Mouse (Mus musculus) CH12.LX (cell line): ENCODE data around the gene Triobp. TPM values are rescaled to one million over a fixed set of nuclear protein-coding genes. Genes with fewer than 3 reads are reported as not detected.

Source experiments
- DNase-seq: peaks from one replicate; pipeline ENCODE4 v3.0.0-alpha.2; 2013; ENCODE audit errors: extremely low read depth
- H3K27ac ChIP-seq: 2 replicates; pipeline ENCODE4 v1.5.1; 2012; ENCODE audit warnings: low read depth, mild to moderate bottlenecking, control low read depth, moderate library complexity; ENCODE audit not compliant: insufficient read depth
- H3K27me3 ChIP-seq: replicated peaks from 2 replicates; pipeline ENCODE3; 2012; ENCODE audit warnings: inconsistent platforms
- H3K36me3 ChIP-seq, 2 experiments: replicated peaks in 1 of 2; 2 replicates each; pipeline versions ENCODE3 to v1.6.1; 2012; ENCODE audit warnings: inconsistent platforms in 1 of 2, low read length in 1 of 2, mild to moderate bottlenecking in 1 of 2, mixed read lengths in 1 of 2, moderate library complexity in 1 of 2; ENCODE audit not compliant: control insufficient read depth in 1 of 2, insufficient read depth in 1 of 2
- H3K4me1 ChIP-seq, 2 experiments: 2 replicates each; pipeline ENCODE4 v1.6.1; 2012; ENCODE audit warnings: inconsistent platforms in 1 of 2, moderate library complexity in 1 of 2; ENCODE audit not compliant: insufficient read depth in 2 of 2, control insufficient read depth in 1 of 2
- H3K4me2 ChIP-seq: 2 replicates; pipeline ENCODE4 v1.6.1; 2012; ENCODE audit warnings: low read depth, mild to moderate bottlenecking, control low read depth; ENCODE audit not compliant: poor library complexity, insufficient read depth, severe bottlenecking
- H3K4me3 ChIP-seq, 3 experiments: fragments of 150-350 bp in 1 of 3; sonication (generic) in 1 of 3; replicated peaks in 1 of 3; 2 replicates each; pipeline versions ENCODE3 to v1.5.1; 2011 to 2012; ENCODE audit warnings: low read depth in 2 of 3, low read length in 2 of 3, mild to moderate bottlenecking in 2 of 3, moderate library complexity in 2 of 3, control low read depth in 1 of 3, improper control_type of control experiment in 1 of 3, inconsistent platforms in 1 of 3, mixed read lengths in 1 of 3; ENCODE audit not compliant: poor library complexity in 1 of 3
- H3K79me2 ChIP-seq: replicated peaks from 2 replicates; pipeline ENCODE4 v1.6.1; 2012; ENCODE audit warnings: mild to moderate bottlenecking, moderate library complexity; ENCODE audit not compliant: control insufficient read depth, poor library complexity, insufficient read depth, severe bottlenecking; ENCODE audit errors: extremely low read depth
- H3K9ac ChIP-seq: 2 replicates; pipeline ENCODE4 v1.6.1; 2012; ENCODE audit warnings: low read depth, mild to moderate bottlenecking, control low read depth, moderate library complexity; ENCODE audit not compliant: insufficient read depth
- H3K9me3 ChIP-seq: replicated peaks from 2 replicates; pipeline ENCODE3; 2012; ENCODE audit warnings: low read length, inconsistent platforms, mixed read lengths
- E2F4 ChIP-seq: IDR thresholded peaks from 2 replicates; pipeline ENCODE4 v1.6.1; 2011; ENCODE audit warnings: low read depth, low read length, improper control_type of control experiment; ENCODE audit not compliant: insufficient replicate concordance
- EP300 ChIP-seq: IDR thresholded peaks from 2 replicates; pipeline ENCODE4 v1.6.1; 2011; ENCODE audit warnings: low read length, improper control_type of control experiment
- GABPA ChIP-seq: IDR thresholded peaks from 2 replicates; pipeline ENCODE4 v1.6.1; 2012; ENCODE audit warnings: low read depth, low read length, improper control_type of control experiment, inconsistent platforms; ENCODE audit not compliant: insufficient replicate concordance
- IRF4 ChIP-seq: IDR thresholded peaks from 2 replicates; pipeline ENCODE4 v1.6.1; 2014; ENCODE audit warnings: low read depth, mild to moderate bottlenecking, inconsistent platforms, low read length, improper control_type of control experiment
- JUND ChIP-seq: conservative IDR thresholded peaks from 2 replicates; pipeline ENCODE4 v1.6.1; 2011; ENCODE audit warnings: low read depth, low read length, improper control_type of control experiment
- MAFK ChIP-seq: IDR thresholded peaks from 2 replicates; pipeline ENCODE4 v1.6.1; 2011; ENCODE audit warnings: low read length, improper control_type of control experiment; ENCODE audit not compliant: insufficient replicate concordance
- MEF2A ChIP-seq: IDR thresholded peaks from 2 replicates; pipeline ENCODE4 v1.6.1; 2014; ENCODE audit warnings: low read depth, mild to moderate bottlenecking, inconsistent platforms, low read length, improper control_type of control experiment, borderline replicate concordance
- MYC ChIP-seq: IDR thresholded peaks from 2 replicates; pipeline ENCODE4 v1.6.1; 2011; ENCODE audit warnings: low read depth, mild to moderate bottlenecking, improper control_type of control experiment, low read length
- PAX5 ChIP-seq: IDR thresholded peaks from 2 replicates; pipeline ENCODE4 v1.6.1; 2012; ENCODE audit warnings: low read length, inconsistent platforms, mixed read lengths
- POLR2A ChIP-seq: IDR thresholded peaks from 2 replicates; pipeline ENCODE4 v1.6.1; 2011; ENCODE audit warnings: low read depth, mild to moderate bottlenecking, improper control_type of control experiment, low read length
- RAD21 ChIP-seq: IDR thresholded peaks from 2 replicates; pipeline ENCODE4 v1.6.1; 2011; ENCODE audit warnings: low read depth, mild to moderate bottlenecking, low read length, improper control_type of control experiment, moderate library complexity
- SIN3A ChIP-seq: IDR thresholded peaks from 2 replicates; pipeline ENCODE4 v1.6.1; 2012; ENCODE audit warnings: low read length, improper control_type of control experiment, inconsistent platforms
- SMC3 ChIP-seq: IDR thresholded peaks from 2 replicates; pipeline ENCODE4 v1.6.1; 2011; ENCODE audit warnings: low read depth, low read length, improper control_type of control experiment
- TBP ChIP-seq: conservative IDR thresholded peaks from 2 replicates; pipeline ENCODE4 v1.6.1; 2011; ENCODE audit warnings: low read depth, low read length, improper control_type of control experiment
- TCF12 ChIP-seq: IDR thresholded peaks from 2 replicates; pipeline ENCODE4 v1.6.1; 2014; ENCODE audit warnings: low read depth, mild to moderate bottlenecking, inconsistent platforms, low read length, improper control_type of control experiment
- USF2 ChIP-seq: conservative IDR thresholded peaks from 2 replicates; pipeline ENCODE4 v1.6.1; 2011; ENCODE audit warnings: low read depth, low read length, improper control_type of control experiment
- ZC3H11A ChIP-seq: IDR thresholded peaks from 2 replicates; pipeline ENCODE4 v1.6.1; 2012; ENCODE audit warnings: low read depth, mild to moderate bottlenecking, inconsistent platforms, low read length, improper control_type of control experiment
- ZKSCAN1 ChIP-seq: IDR thresholded peaks from 2 replicates; pipeline ENCODE4 v1.6.1; 2012; ENCODE audit warnings: low read depth, inconsistent platforms, low read length, improper control_type of control experiment, borderline replicate concordance
- ZNF384 ChIP-seq: IDR thresholded peaks from 2 replicates; pipeline ENCODE4 v1.6.1; 2012; ENCODE audit warnings: low read depth, low read length, improper control_type of control experiment, inconsistent platforms
- dilution Hi-C: fragments of 300-500 bp; cut with MboI; formaldehyde crosslinking; loops from 2 replicates; pipeline ENCODE4 v1.14.3; 2020; ENCODE audit warnings: low sequenced_read_pairs; ENCODE audit not compliant: extremely low pct_unique_long_range_greater_than_20kb, extremely low pct_ligation_motif_present
- in situ Hi-C: fragments of 300-500 bp; cut with MboI; formaldehyde crosslinking; loops from 3 replicates; pipeline ENCODE4 v1.14.3; 2019; ENCODE audit warnings: low sequenced_read_pairs, low pct_ligation_motif_present, low pct_unique_long_range_greater_than_20kb, mixed read lengths
- polyA plus RNA-seq: library from polyadenylated mRNA; unstranded; fragments of >175 nt; gene quantifications from 2 replicates; pipeline ENCODE4 v1.2.1, GENCODE M21; 2012; ENCODE audit warnings: low read depth; ENCODE audit not compliant: insufficient read length
- total RNA-seq, 2 experiments: library from RNA; depleted of rRNA; stranded (reverse); fragments of 300-350 nt in 1 of 2; fragments of >200 nt in 1 of 2; gene quantifications; 2 replicates each; pipeline ENCODE4 v1.2.3; 2012 to 2014

The Triobp gene
- total and polyA plus RNA-seq, 3 experiments: 11.5 to 31.0 (median 25.5) TPM

- Histone ChIP-seq H3K36me3 (peaks cover 44 to 60% of the 10 kb centered on the region in 2 experiments), H3K79me2 (no peaks in the 10 kb centered on the region), H3K9me3 (no peaks in the 10 kb centered on the region), H3K4me1 (peaks cover 0 to 6% of the 10 kb centered on the region in 2 experiments; a peak in 1 of 4 replicates)
- no peak for TF ChIP-seq SMC3
- TF ChIP-seq MEF2A: no peak
- no peak for TF ChIP-seq TBP
- no peak for TF ChIP-seq JUND
- no peak for TF ChIP-seq GABPA
- TF ChIP-seq MAFK: no peak
- no peak for TF ChIP-seq ZKSCAN1
- TF ChIP-seq, all 38 proteins: peak for 0
- no peak for DNase-seq
- no peak overlapping the region for H3K9ac ChIP-seq
- H3K4me2 ChIP-seq: no peak overlapping the region
- H3K27ac ChIP-seq: no peak overlapping the region
- in situ Hi-C loops (loop anchor here (5.0 kb wide), 1 partner anchor 54 kb away; no protein-coding TSS in a partner anchor), dilution Hi-C loops (no loop called here)
- no peaks in the 10 kb centered on the region for H3K27me3 ChIP-seq
- no peak overlapping the region for H3K4me3 ChIP-seq
Observed at GRCm38 (mm10) chr15:79006638-79007037, 59.1 kb downstream of the Triobp start.

GRCm38 (mm10) chr15:79007059-79007458 is 59.5 kb downstream of the Triobp start:
- no peak for TF ChIP-seq MAFK
- TF ChIP-seq IRF4: no peak
- TF ChIP-seq JUND: no peak
- TF ChIP-seq PAX5: no peak
- TF ChIP-seq POLR2A: no peak
- TF ChIP-seq TBP: no peak
- no peak for TF ChIP-seq SIN3A
- no peak for TF ChIP-seq ZNF384
- no peak for TF ChIP-seq ZC3H11A
- no peak for TF ChIP-seq TCF12
- no peak for TF ChIP-seq RAD21
- TF ChIP-seq MYC: no peak
- TF ChIP-seq GABPA: no peak
- TF ChIP-seq E2F4: no peak
- no peak for TF ChIP-seq EP300
- TF ChIP-seq USF2: no peak
- no peak for DNase-seq
- Histone ChIP-seq H3K4me1 (peaks cover 0 to 6% of the 10 kb centered on the region in 2 experiments; a peak in 1 of 4 replicates), H3K27ac (no peak overlapping the region), H3K4me2 (no peak overlapping the region), H3K36me3 (peaks cover 39 to 56% of the 10 kb centered on the region in 2 experiments), H3K4me3 (no peak overlapping the region), H3K9ac (no peak overlapping the region), H3K9me3 (no peaks in the 10 kb centered on the region), H3K79me2 (no peaks in the 10 kb centered on the region), H3K27me3 (no peaks in the 10 kb centered on the region)
- in situ Hi-C loops: loop anchor here (5.0 kb wide), 1 partner anchor 55 kb away; no protein-coding TSS in a partner anchor
- dilution Hi-C loops: no loop called here
